Mouse (Mus musculus) heart, postnatal 0 days (tissue): ENCODE results near the gene Tmed6.

Source experiments
- CTCF ChIP-seq: IDR thresholded peaks from 2 replicates; pipeline ENCODE4 v1.5.1; 2016; ENCODE audit warnings: antibody characterized with exemption, control low read depth, low read depth
- EP300 ChIP-seq: IDR thresholded peaks from 2 replicates; pipeline ENCODE4 v1.6.1; 2016; ENCODE audit warnings: antibody characterized with exemption, low read depth

- TF ChIP-seq CTCF (no peak), EP300 (no peak)
Measured at GRCm38 (mm10) chr8:107046976-107047375, 18.5 kb downstream of the Tmed6 start.
